Mouse (Mus musculus): ENCODE data around the gene Pstpip1.

DNA sequence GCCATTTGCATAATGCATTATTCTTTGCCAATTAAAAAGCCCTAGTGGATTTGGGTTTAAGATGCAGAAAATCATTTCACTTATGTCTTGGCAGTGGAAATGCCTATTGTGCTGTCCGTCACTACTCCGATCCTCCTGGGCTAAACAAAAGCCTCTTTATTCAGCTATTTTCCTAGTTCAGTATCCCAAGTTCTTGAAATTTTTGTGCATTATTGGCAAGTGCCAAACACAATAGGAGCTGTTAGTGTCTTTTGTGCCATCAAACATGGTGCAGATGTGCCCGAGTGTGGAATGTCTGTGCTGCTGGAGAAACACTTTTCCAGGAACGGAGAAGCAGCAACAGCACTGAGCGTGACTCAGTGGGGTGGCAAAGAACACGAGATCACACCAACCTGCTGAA is 77.9 kb downstream of the Pstpip1 start:
- no peak for TF ChIP-seq CTCF (IDR thresholded peaks at IDR 0.05; ENCODE audit: insufficient read depth, low read length)
- no peak for TF ChIP-seq POLR2A (IDR thresholded peaks at IDR 0.05; ENCODE audit: borderline replicate concordance, extremely low read depth, low read depth, low read length)
